Mouse (Mus musculus) stomach, postnatal 0 days (tissue): ENCODE results near the gene Ankrd61. TPM values are rescaled to one million over a fixed set of nuclear protein-coding genes. Genes with fewer than 3 reads are reported as not detected.
A peak's percentile ranks its signal among the peaks of the same experiment; 100 is the strongest.

Experiments
- ATAC-seq: fragments of 200-750 bp; cut with Nextera tagmentation; 2 replicates; pipeline ENCODE4 v1.8.0; 2017; ENCODE audit not compliant: low FRiP score, low TSS enrichment
- DNase-seq: peaks from one replicate; pipeline ENCODE4 v3.0.0-alpha.2; 2016; ENCODE audit warnings: low spot score
- H3K27ac ChIP-seq: fragments of 300-500 bp; sonication (generic); replicated peaks from 2 replicates; pipeline ENCODE4 v1.5.1; 2014; ENCODE audit warnings: mild to moderate bottlenecking, control low read depth
- H3K27me3 ChIP-seq: fragments of 300-500 bp; sonication (generic); 2 replicates; pipeline ENCODE4 v1.6.1; 2014; ENCODE audit warnings: low read length; ENCODE audit not compliant: control insufficient read depth, insufficient read depth
- H3K36me3 ChIP-seq: fragments of 300-500 bp; sonication (generic); 2 replicates; pipeline ENCODE4 v1.6.1; 2014; ENCODE audit warnings: low read length, mixed read lengths; ENCODE audit not compliant: control insufficient read depth, insufficient read depth
- H3K4me1 ChIP-seq: fragments of 300-500 bp; sonication (generic); replicated peaks from 2 replicates; pipeline ENCODE4 v1.6.1; 2014; ENCODE audit warnings: antibody characterized with exemption; ENCODE audit not compliant: control insufficient read depth, insufficient read depth
- H3K4me2 ChIP-seq: fragments of 300-500 bp; sonication (generic); replicated peaks from 2 replicates; pipeline ENCODE4 v1.6.1; 2014; ENCODE audit warnings: low read depth, mild to moderate bottlenecking, control low read depth, moderate library complexity
- H3K4me3 ChIP-seq: fragments of 300-500 bp; sonication (generic); 2 replicates; pipeline ENCODE4 v1.5.1; 2014; ENCODE audit warnings: low read depth, low read length, control low read depth
- H3K9ac ChIP-seq: fragments of 300-500 bp; sonication (generic); 2 replicates; pipeline ENCODE4 v1.6.1; 2014; ENCODE audit warnings: mild to moderate bottlenecking, low read length, control low read depth, mixed read lengths
- H3K9me3 ChIP-seq: fragments of 300-500 bp; sonication (generic); 2 replicates; pipeline ENCODE4 v1.6.1; 2016; ENCODE audit warnings: low read length; ENCODE audit not compliant: control insufficient read depth
- CTCF ChIP-seq: IDR thresholded peaks from 2 replicates; pipeline ENCODE4 v1.5.1; 2016; ENCODE audit warnings: antibody characterized with exemption, low read depth, mild to moderate bottlenecking, moderate library complexity
- EP300 ChIP-seq: optimal IDR thresholded peaks from 2 replicates; pipeline ENCODE3; 2016; ENCODE audit warnings: antibody characterized with exemption
- WGBS: fragments of 180-500 bp; shearing (Covaris S2); extraction: QIAGEN DNeasy Blood & Tissue Kit; methylation state at CpG from one replicate; pipeline ENCODE4 v1.1.7; 2014; 5-methylcytosine and 5-hydroxymethylcytosine counted together
- polyA plus RNA-seq: library from polyadenylated mRNA; unstranded; fragments of >200 nt; fragmentation: Nextera tagmentation; extraction: Ambion mirVana; gene quantifications from 2 replicates; pipeline ENCODE4 v1.2.1, GENCODE M21; 2015

Gene Ankrd61
- polyA plus RNA-seq, 1 experiment from 2014 or later = 0.08 TPM

GRCm38 (mm10) chr5:143932831-143933230 lies 35.3 kb upstream of the Ankrd61 start, which contains the start of gene Rsph10b:
Rsph10b (plus strand) TSS chr5:143933035.
- no peak for DNase-seq
- H3K36me3 ChIP-seq = peaks cover 3% of the 10 kb centered on the region; the same call in 1 of the 2 replicates
- ATAC-seq = 0 out of 2 replicates have a peak, but pooled peaks have one; percentile 42
- no peak within 1 kb of the TSS for H3K4me2 ChIP-seq
- no peaks in the 10 kb centered on the region for H3K9me3 ChIP-seq
- no peaks in the 10 kb centered on the region for H3K27me3 ChIP-seq
- H3K4me3 ChIP-seq = no peak within 1 kb of the TSS
- no peak within 1 kb of the TSS for H3K9ac ChIP-seq
- H3K4me1 ChIP-seq = no peaks in the 10 kb centered on the region
- no peak within 1 kb of the TSS for H3K27ac ChIP-seq
- 24% methylated on average over 8 of the region's 8 CpGs for WGBS
- TF ChIP-seq EP300 (no peak), CTCF (no peak)

DNA sequence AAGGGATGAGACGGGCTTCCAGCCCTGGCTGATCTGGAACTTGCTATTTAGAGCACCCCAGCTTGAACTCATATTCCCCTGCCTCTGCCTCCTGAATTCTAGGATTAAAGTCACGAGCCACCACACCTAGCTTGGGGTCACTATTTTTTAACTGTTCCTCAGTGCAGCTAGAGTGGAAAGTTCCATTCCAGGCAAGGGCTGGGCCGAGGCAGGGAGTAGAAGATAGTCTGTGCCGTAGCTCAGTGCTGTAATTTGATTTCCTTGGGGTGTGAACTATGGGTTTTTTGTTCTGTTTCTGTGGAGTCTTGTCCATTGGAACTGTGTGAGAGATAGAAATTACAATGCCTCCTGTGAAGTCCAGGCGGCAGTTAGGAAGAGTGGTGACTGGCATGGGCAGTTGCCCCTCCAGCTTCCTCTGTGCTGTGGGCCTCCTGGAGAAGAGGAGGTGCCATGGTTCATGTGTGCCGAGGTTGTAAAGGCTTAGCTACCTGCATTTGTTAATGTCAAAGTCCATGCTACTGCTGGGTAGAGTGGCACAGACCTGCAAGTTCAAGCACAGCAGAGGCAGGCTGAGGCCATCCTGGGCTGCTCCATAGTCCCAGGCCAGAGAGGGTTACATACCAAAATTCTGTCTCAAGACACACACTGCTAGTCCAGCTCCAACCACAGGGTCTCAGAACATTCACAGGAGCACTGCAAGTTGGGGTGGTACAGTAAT lies 34.5 kb upstream of the Ankrd61 start:
- DNase-seq = no peak
- H3K4me3 ChIP-seq = no peak overlapping the region
- no peaks in the 10 kb centered on the region for H3K9me3 ChIP-seq
- H3K4me1 ChIP-seq = no peaks in the 10 kb centered on the region
- no peak overlapping the region for H3K27ac ChIP-seq
- peaks cover 3% of the 10 kb centered on the region; the same call in 1 of the 2 replicates for H3K36me3 ChIP-seq
- no peak for TF ChIP-seq CTCF
- no peak for TF ChIP-seq EP300
- WGBS = 78% methylated on average over 6 of the region's 6 CpGs
- ATAC-seq = no peak
- no peak overlapping the region for H3K9ac ChIP-seq
- H3K27me3 ChIP-seq = no peaks in the 10 kb centered on the region
- no peak overlapping the region for H3K4me2 ChIP-seq

DNA sequence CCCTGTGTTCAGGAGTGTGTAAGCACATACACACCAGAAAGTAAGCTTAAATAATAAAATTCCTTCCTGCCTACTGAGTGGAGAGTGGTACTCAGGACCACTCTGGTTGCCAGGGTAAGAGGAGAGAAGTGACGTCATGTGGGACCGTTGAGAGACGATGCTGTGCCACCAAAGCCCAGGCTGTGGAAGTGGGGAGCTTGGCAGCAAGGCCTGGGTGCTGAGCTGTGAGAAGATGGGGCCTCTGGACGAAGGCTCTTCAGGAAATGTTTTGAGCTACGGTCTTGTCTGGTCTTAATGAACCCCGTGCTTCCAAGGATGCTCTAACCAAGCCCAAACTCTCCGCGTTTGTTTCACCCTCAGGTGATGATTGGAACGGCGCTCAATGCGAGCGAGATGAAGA lies 33.2 kb upstream of the Ankrd61 start:
- no peaks in the 10 kb centered on the region for H3K9me3 ChIP-seq
- no peak overlapping the region for H3K4me2 ChIP-seq
- no peak for DNase-seq
- ATAC-seq = no peak
- peaks cover 3% of the 10 kb centered on the region for H3K36me3 ChIP-seq
- no peaks in the 10 kb centered on the region for H3K4me1 ChIP-seq
- no peaks in the 10 kb centered on the region for H3K27me3 ChIP-seq
- no peak for TF ChIP-seq CTCF
- no peak for TF ChIP-seq EP300
- WGBS = 93% methylated on average over 12 of the region's 12 CpGs
- no peak overlapping the region for H3K27ac ChIP-seq
- no peak overlapping the region for H3K9ac ChIP-seq
- no peak overlapping the region for H3K4me3 ChIP-seq

GRCm38 (mm10) chr5:143929291-143929690 lies 31.8 kb upstream of the Ankrd61 start:
- WGBS = 88% methylated on average over 4 of the region's 4 CpGs
- TF ChIP-seq EP300 (no peak), CTCF (no peak)
- Histone ChIP-seq H3K4me2 (no peak overlapping the region), H3K4me1 (no peaks in the 10 kb centered on the region), H3K9ac (no peak overlapping the region), H3K27ac (no peak overlapping the region), H3K27me3 (no peaks in the 10 kb centered on the region), H3K9me3 (no peaks in the 10 kb centered on the region), H3K4me3 (no peak overlapping the region), H3K36me3 (peaks cover 8% of the 10 kb centered on the region)
- ATAC-seq = no peak
- DNase-seq = no peak

- no peak for TF ChIP-seq CTCF
- no peak for TF ChIP-seq EP300
- H3K27me3 ChIP-seq = no peaks in the 10 kb centered on the region
- WGBS = 87% methylated on average over 8 of the region's 8 CpGs
- H3K36me3 ChIP-seq = peaks cover 8% of the 10 kb centered on the region
- no peak within 1 kb of the TSS for H3K4me2 ChIP-seq
- ATAC-seq (no peak), DNase-seq (no peak)
- H3K9ac ChIP-seq = no peak within 1 kb of the TSS
- no peak within 1 kb of the TSS for H3K4me3 ChIP-seq
- H3K9me3 ChIP-seq = no peaks in the 10 kb centered on the region
- H3K4me1 ChIP-seq = no peaks in the 10 kb centered on the region
- no peak within 1 kb of the TSS for H3K27ac ChIP-seq
Measured at GRCm38 (mm10) chr5:143927875-143928274, 30.4 kb upstream of the Ankrd61 start, which contains the start of gene Gm42421. Gm42421 (plus strand) TSS chr5:143928175.

DNA sequence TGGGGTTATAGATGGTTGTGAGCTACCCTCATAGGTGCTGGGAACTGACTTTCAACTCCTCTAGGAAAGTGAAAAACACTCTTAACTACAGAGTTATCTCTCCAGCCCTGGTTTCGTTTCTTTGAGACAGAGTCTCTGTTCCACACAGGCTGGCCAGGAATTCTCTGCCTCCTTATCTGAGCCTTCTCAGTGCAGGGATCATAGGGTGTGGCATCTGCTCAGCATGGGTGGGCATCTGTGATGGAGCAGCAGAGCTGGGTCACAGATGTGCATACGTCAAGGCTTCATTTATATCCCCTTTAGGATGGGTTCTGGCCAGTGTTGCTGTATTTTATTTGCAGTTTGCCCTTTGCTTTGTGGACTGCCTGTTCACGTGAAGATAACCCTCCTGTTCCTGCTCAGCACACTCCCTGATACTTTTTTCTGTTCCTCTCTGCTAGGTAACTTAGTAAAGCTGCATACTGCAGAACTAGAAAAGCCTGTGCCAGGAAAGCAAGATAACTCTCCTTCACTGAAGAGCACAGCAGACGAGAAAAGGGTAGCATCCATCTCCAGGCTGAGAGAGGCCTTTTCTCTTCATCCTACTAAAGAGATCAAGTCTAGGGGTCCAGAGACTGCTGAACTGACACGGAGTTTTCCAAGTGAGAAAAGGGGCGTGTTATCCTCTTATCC lies 27.4 kb upstream of the Ankrd61 start:
- Histone ChIP-seq H3K9me3 (no peaks in the 10 kb centered on the region), H3K9ac (no peak overlapping the region), H3K4me3 (no peak overlapping the region), H3K4me1 (no peaks in the 10 kb centered on the region), H3K36me3 (peaks cover 13% of the 10 kb centered on the region), H3K27me3 (no peaks in the 10 kb centered on the region), H3K27ac (no peak overlapping the region), H3K4me2 (no peak overlapping the region)
- DNase-seq (no peak), ATAC-seq (no peak)
- WGBS = 81% methylated on average over 6 of the region's 6 CpGs
- TF ChIP-seq EP300 (no peak), CTCF (no peak)
